Mouse (Mus musculus): ENCODE measurements around the gene Tmprss6. TPM values are rescaled to one million over a fixed set of nuclear protein-coding genes. Genes with fewer than 3 reads are reported as not detected.

Tmprss6 gene
- total and polyA plus RNA-seq, 3 experiments, result not detected

DNA sequence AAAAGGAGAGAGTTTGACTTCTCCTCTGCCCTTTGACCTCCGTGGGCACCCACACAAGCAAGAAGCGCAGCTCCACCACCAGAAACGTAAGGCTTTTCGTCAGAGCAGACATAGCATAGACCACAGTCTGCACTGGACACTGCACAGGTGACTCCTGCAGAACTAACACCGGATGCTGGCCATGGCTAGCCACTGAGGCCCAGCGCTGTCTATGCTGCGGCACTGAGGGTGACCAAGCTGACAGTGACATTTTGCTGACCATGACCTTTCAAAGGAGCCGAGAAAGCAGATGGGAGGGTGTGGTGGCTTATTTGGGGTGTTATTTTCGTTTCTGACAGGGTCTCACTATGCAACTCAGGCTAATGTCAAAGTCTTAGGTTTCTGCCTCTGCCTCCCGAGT is 11.2 kb downstream of the Tmprss6 start:
- Histone ChIP-seq H3K36me3 (ENCODE audit: control insufficient read depth, insufficient read depth, low read length) (no peaks in the 10 kb centered on the region), H3K9ac (ENCODE audit: low read depth, low read length) (no peak overlapping the region), H3K79me2 (replicated peaks; ENCODE audit: control insufficient read depth, insufficient read depth, low read length) (no peaks in the 10 kb centered on the region), H3K27ac (no peak overlapping the region), H3K27me3 (ENCODE audit: control insufficient read depth, insufficient read depth, low read length) (no peaks in the 10 kb centered on the region), H3K4me3 (no peak overlapping the region), H3K4me1 (ENCODE audit: control insufficient read depth, insufficient read depth, low read length) (no peaks in the 10 kb centered on the region)
- TF ChIP-seq EP300 (IDR thresholded peaks at IDR 0.05; ENCODE audit: insufficient read depth, low read depth, low read length), result no peak
- no peak for TF ChIP-seq CTCF (IDR thresholded peaks at IDR 0.05)
- no peak for TF ChIP-seq POLR2A (IDR thresholded peaks at IDR 0.05; ENCODE audit: insufficient read depth, low read depth, low read length)
- intact Hi-C loops (cut with DNase I), result no loop called here
- WGBS, result 79% methylated on average over 10 of the region's 10 CpGs
- no peak for DNase-seq

DNA sequence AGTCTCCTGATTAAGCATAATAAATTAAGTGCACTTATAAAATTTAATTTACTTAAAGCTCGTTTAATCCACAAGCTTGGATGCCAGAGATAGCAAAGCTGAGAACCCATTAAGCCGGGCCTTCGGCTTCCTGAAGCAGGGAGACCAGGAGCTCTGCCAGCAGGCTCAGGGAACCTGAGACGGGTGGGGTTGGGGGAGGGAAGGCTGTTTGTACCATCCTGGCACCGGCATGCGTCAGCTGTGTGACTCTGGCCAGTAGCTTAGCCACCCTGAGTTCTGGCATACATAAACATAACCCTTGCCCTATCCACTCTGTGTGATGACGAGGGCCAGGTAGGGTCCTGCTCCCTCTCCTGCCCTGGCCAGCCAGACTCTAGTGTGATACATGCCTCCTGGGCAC is 12.4 kb downstream of the Tmprss6 start:
- no peaks in the 10 kb centered on the region for H3K27me3 ChIP-seq (ENCODE audit: control insufficient read depth, insufficient read depth, low read length)
- H3K9ac ChIP-seq (ENCODE audit: low read depth, low read length), result no peak overlapping the region
- intact Hi-C loops (cut with DNase I), result no loop called here
- H3K4me3 ChIP-seq, result no peak overlapping the region
- no peaks in the 10 kb centered on the region for H3K36me3 ChIP-seq (ENCODE audit: control insufficient read depth, insufficient read depth, low read length)
- no peaks in the 10 kb centered on the region for H3K79me2 ChIP-seq (replicated peaks; ENCODE audit: control insufficient read depth, insufficient read depth, low read length)
- TF ChIP-seq EP300 (IDR thresholded peaks at IDR 0.05; ENCODE audit: insufficient read depth, low read depth, low read length) (no peak), POLR2A (IDR thresholded peaks at IDR 0.05; ENCODE audit: insufficient read depth, low read depth, low read length) (no peak), CTCF (IDR thresholded peaks at IDR 0.05) (no peak)
- H3K4me1 ChIP-seq (ENCODE audit: control insufficient read depth, insufficient read depth, low read length), result no peaks in the 10 kb centered on the region
- H3K27ac ChIP-seq, result no peak overlapping the region
- WGBS, result 56% methylated on average over 7 of the region's 7 CpGs
- no peak for DNase-seq

DNA sequence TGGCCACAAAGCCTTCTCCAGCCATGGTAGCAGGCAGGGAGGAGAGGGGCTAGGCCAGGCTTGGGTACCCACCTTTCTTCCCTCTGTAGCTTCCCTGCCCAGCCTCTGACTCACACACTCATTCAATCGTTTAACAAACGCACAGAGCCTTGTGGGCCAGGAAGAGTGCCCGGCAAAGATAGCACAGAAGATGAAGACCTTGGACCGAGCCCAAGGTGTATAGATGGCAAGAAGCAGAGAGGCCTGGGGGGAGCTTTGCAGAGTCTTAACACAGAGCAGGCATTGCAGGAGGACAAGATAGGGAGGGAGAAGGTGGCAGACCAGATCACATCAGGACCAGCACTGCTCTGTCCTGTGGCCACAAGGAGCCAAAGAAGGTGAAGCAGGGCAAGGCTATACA is 13.3 kb downstream of the Tmprss6 start:
- Histone ChIP-seq H3K4me3 (no peak overlapping the region), H3K27ac (no peak overlapping the region), H3K36me3 (ENCODE audit: control insufficient read depth, insufficient read depth, low read length) (no peaks in the 10 kb centered on the region), H3K4me1 (ENCODE audit: control insufficient read depth, insufficient read depth, low read length) (no peaks in the 10 kb centered on the region), H3K9ac (ENCODE audit: low read depth, low read length) (no peak overlapping the region), H3K79me2 (replicated peaks; ENCODE audit: control insufficient read depth, insufficient read depth, low read length) (no peaks in the 10 kb centered on the region), H3K27me3 (ENCODE audit: control insufficient read depth, insufficient read depth, low read length) (no peaks in the 10 kb centered on the region)
- TF ChIP-seq EP300 (IDR thresholded peaks at IDR 0.05; ENCODE audit: insufficient read depth, low read depth, low read length) (no peak), CTCF (IDR thresholded peaks at IDR 0.05) (no peak), POLR2A (IDR thresholded peaks at IDR 0.05; ENCODE audit: insufficient read depth, low read depth, low read length) (no peak)
- intact Hi-C loops (cut with DNase I), result no loop called here
- no peak for DNase-seq
- WGBS, result 42% methylated on average over 4 of the region's 4 CpGs

DNA sequence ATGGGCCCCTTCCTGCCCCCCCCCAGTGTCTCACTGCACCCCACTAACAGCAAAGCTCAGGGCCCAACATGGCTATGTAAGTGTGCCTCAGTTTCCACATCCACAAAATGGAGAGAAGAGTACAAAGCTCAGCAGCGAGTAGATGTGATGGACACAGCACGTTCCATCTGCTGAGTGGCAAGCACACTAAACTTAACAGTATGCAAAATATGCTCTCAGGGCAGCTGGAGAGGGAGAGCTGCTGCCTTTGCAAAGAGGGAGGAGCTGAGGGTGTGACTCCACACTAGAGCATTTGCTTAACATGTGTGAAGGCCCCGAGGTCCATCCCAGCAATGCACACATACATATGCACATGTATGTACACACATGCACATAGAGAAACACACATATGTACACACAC is 15.5 kb downstream of the Tmprss6 start:
- 74% methylated on average over 3 of the region's 3 CpGs for WGBS
- H3K27me3 ChIP-seq (ENCODE audit: control insufficient read depth, insufficient read depth, low read length), result no peaks in the 10 kb centered on the region
- TF ChIP-seq POLR2A (IDR thresholded peaks at IDR 0.05; ENCODE audit: insufficient read depth, low read depth, low read length), result no peak
- no peak for TF ChIP-seq EP300 (IDR thresholded peaks at IDR 0.05; ENCODE audit: insufficient read depth, low read depth, low read length)
- no peak for TF ChIP-seq CTCF (IDR thresholded peaks at IDR 0.05)
- DNase-seq, result no peak
- H3K36me3 ChIP-seq (ENCODE audit: control insufficient read depth, insufficient read depth, low read length), result no peaks in the 10 kb centered on the region
- H3K4me1 ChIP-seq (ENCODE audit: control insufficient read depth, insufficient read depth, low read length), result peaks cover 10% of the 10 kb centered on the region
- no peaks in the 10 kb centered on the region for H3K79me2 ChIP-seq (replicated peaks; ENCODE audit: control insufficient read depth, insufficient read depth, low read length)
- H3K27ac ChIP-seq, result no peak overlapping the region
- intact Hi-C loops (cut with DNase I), result no loop called here
- H3K4me3 ChIP-seq, result no peak overlapping the region
- H3K9ac ChIP-seq (ENCODE audit: low read depth, low read length), result no peak overlapping the region

DNA sequence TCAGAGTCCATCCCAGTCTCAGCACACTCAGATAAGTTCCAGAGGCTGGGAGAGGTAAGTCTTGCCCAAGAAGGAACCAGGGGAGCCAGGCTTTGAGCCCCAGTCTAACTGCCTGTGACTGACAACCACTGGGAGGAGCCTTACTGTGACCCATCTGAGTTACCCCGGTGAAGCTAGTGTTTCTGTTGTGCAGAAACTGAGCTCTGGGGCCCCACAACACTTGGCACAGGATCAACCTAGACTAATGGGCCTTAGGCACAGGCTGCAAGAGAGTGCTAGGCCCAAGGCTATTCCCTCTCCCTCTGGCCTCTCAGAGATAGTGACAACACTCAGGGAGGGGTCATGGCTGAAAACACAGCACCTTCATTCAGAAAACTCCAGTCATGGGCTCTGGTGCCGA is 17.2 kb downstream of the Tmprss6 start:
- no peak overlapping the region for H3K27ac ChIP-seq
- WGBS, result 80% methylated on average over 2 of the region's 2 CpGs
- TF ChIP-seq POLR2A (IDR thresholded peaks at IDR 0.05; ENCODE audit: insufficient read depth, low read depth, low read length) (no peak), CTCF (IDR thresholded peaks at IDR 0.05) (no peak), EP300 (IDR thresholded peaks at IDR 0.05; ENCODE audit: insufficient read depth, low read depth, low read length) (no peak)
- no peaks in the 10 kb centered on the region for H3K27me3 ChIP-seq (ENCODE audit: control insufficient read depth, insufficient read depth, low read length)
- intact Hi-C loops (cut with DNase I), result no loop called here
- H3K9ac ChIP-seq (ENCODE audit: low read depth, low read length), result no peak overlapping the region
- no peak overlapping the region for H3K4me3 ChIP-seq
- peaks cover 10% of the 10 kb centered on the region for H3K4me1 ChIP-seq (ENCODE audit: control insufficient read depth, insufficient read depth, low read length)
- H3K36me3 ChIP-seq (ENCODE audit: control insufficient read depth, insufficient read depth, low read length), result no peaks in the 10 kb centered on the region
- DNase-seq, result no peak
- no peaks in the 10 kb centered on the region for H3K79me2 ChIP-seq (replicated peaks; ENCODE audit: control insufficient read depth, insufficient read depth, low read length)

DNA sequence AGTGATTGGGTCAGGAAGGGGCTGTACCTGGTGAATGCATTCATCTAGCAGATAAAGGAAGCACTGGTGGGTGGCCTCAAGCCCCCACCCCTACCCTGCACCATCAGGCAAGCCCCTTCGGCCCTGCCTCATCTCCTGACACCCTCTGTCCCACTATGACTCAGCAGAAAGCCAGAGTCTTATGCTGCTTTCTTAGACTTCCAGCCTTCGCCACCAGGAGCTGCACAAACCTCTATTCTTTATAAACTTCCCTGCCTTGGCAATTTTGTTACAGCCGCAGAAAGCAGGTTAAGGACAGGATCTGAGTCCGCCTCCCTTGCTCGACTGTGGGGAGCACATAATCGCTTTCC is 18.0 kb downstream of the Tmprss6 start:
- 86% methylated on average over 6 of the region's 6 CpGs for WGBS
- no peak for DNase-seq
- TF ChIP-seq POLR2A (IDR thresholded peaks at IDR 0.05; ENCODE audit: insufficient read depth, low read depth, low read length) (no peak), EP300 (IDR thresholded peaks at IDR 0.05; ENCODE audit: insufficient read depth, low read depth, low read length) (no peak), CTCF (IDR thresholded peaks at IDR 0.05) (no peak)
- peaks cover 10% of the 10 kb centered on the region for H3K4me1 ChIP-seq (ENCODE audit: control insufficient read depth, insufficient read depth, low read length)
- H3K79me2 ChIP-seq (replicated peaks; ENCODE audit: control insufficient read depth, insufficient read depth, low read length), result no peaks in the 10 kb centered on the region
- no peak overlapping the region for H3K9ac ChIP-seq (ENCODE audit: low read depth, low read length)
- H3K27ac ChIP-seq, result peak overlapping the region; percentile 31
- H3K4me3 ChIP-seq, result no peak overlapping the region
- H3K27me3 ChIP-seq (ENCODE audit: control insufficient read depth, insufficient read depth, low read length), result no peaks in the 10 kb centered on the region
- no peaks in the 10 kb centered on the region for H3K36me3 ChIP-seq (ENCODE audit: control insufficient read depth, insufficient read depth, low read length)
- intact Hi-C loops (cut with DNase I), result no loop called here

Measured in heart, adult 2 months (tissue).